Mouse (Mus musculus): ENCODE results near the gene Nktr.

- TF ChIP-seq CTCF (IDR thresholded peaks at IDR 0.05; ENCODE audit: extremely low read depth, insufficient read depth, low read length): no peak
- peak; percentile 86 for TF ChIP-seq POLR2A (IDR thresholded peaks at IDR 0.05; ENCODE audit: extremely low read depth, insufficient read depth, low read length)
Observed at GRCm38 (mm10) chr9:121718792-121719318, at the start of gene Nktr.

Measured in cortical plate, adult 2 months (tissue).